Mouse (Mus musculus) gastrocnemius, adult 2 months (tissue): Measurements from ENCODE around the gene Gm15737. TPM values are rescaled to one million over a fixed set of nuclear protein-coding genes. Genes with fewer than 3 reads are reported as not detected.

Experiments used
- DNase-seq: peaks from one replicate; pipeline ENCODE4 v3.0.0; 2022
- H3K27ac ChIP-seq: fragments of 200-600 bp; 2 replicates; pipeline ENCODE4 v1.8.1; 2022; ENCODE audit warnings: mild to moderate bottlenecking
- H3K4me3 ChIP-seq: fragments of 200-600 bp; 2 replicates; pipeline ENCODE4 v1.8.1; 2022; ENCODE audit warnings: mild to moderate bottlenecking, moderate library complexity
- CTCF ChIP-seq: fragments of 200-600 bp; IDR thresholded peaks from 2 replicates; pipeline ENCODE4 v1.8.1; 2022; ENCODE audit warnings: antibody characterized with exemption, mild to moderate bottlenecking, moderate library complexity
- intact Hi-C: fragments of 180-260 bp; cut with DNase I; formaldehyde crosslinking; loops from one replicate; pipeline ENCODE4 v1.15.1; 2025
- long read RNA-seq, 2 experiments: library from polyadenylated mRNA; stranded (forward); transcript quantifications; one replicate each; pipeline ENCODE4 v2.0.0; 2021
- total RNA-seq, 2 experiments: library from RNA; stranded (reverse); gene quantifications; 2 replicates each; pipeline ENCODE4 v1.2.3; 2021

Gene Gm15737
- total RNA-seq: under 1 TPM; 0.50 to 0.51 TPM
- long read RNA-seq, experiment 1, full-length matches to known transcripts: 1 of 1 reads
- long read RNA-seq, experiment 1, partial matches to known transcripts: 0 of 1 reads
- long read RNA-seq, experiment 1, other reads (novel, unspliced or antisense): 0 of 1 reads
- long read RNA-seq, experiment 2: 0 reads

DNA sequence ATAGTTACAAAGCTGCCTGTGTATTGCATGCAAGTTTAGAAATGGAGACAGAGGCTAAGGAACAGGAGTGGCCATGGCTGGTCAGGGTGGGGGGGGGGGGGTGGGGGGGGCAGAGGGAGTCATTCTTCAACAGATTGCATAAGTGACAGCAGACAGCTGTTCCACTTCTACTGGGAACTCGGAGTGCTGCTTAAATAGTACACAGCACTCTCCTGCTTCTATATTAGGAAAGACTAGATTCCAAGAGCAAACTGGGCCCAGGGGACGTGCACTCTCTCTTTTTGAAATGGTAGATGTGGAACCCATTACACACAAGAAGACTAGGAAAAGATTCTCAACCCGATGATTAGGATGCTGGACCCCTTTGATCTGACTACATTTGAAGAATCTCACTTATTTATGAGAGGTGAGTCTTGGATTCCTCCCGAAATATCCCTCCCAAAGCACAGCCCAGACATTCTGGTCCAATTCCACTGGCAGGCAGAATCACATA is at the start of gene Gm15737:
Gene Gm15737, plus strand, starts transcription at position 269 of the 493 bp plus-strand sequence.
- intact Hi-C loops: loop anchor here (2.0 kb wide), 1 partner anchor 18 kb away; no protein-coding TSS in a partner anchor

GRCm38 (mm10) chr6:92821606-92822005 is 47.6 kb upstream of the Gm15737 start:
- intact Hi-C loops: no loop called here
- Histone ChIP-seq H3K27ac (no peak overlapping the region), H3K4me3 (no peak overlapping the region)
- no peak for TF ChIP-seq CTCF
- DNase-seq: no peak

More for the DNA sequence above, at the start of gene Gm15737:
- peak within 1 kb of the TSS; percentile 69 for H3K4me3 ChIP-seq
- no peak for TF ChIP-seq CTCF
- peak; percentile 76 for DNase-seq
- peak within 1 kb of the TSS; percentile 97 for H3K27ac ChIP-seq

- DNase-seq: no peak
- intact Hi-C loops: no loop called here
- no peak for TF ChIP-seq CTCF
- Histone ChIP-seq H3K27ac (no peak overlapping the region), H3K4me3 (no peak overlapping the region)
Observed at GRCm38 (mm10) chr6:92822006-92822405, 47.2 kb upstream of the Gm15737 start.

GRCm38 (mm10) chr6:92823991-92824390 is 45.2 kb upstream of the Gm15737 start:
- DNase-seq: no peak
- no peak for TF ChIP-seq CTCF
- no peak overlapping the region for H3K4me3 ChIP-seq
- no peak overlapping the region for H3K27ac ChIP-seq
- intact Hi-C loops: no loop called here

GRCm38 (mm10) chr6:92826561-92826960 is 42.6 kb upstream of the Gm15737 start:
- intact Hi-C loops: no loop called here

GRCm38 (mm10) chr6:92827360-92827759 is 41.8 kb upstream of the Gm15737 start:
- no peak for TF ChIP-seq CTCF
- H3K4me3 ChIP-seq: no peak overlapping the region
- intact Hi-C loops: no loop called here
- DNase-seq: no peak
- H3K27ac ChIP-seq: peak overlapping the region; percentile 36

More at GRCm38 (mm10) chr6:92826561-92826960, 42.6 kb upstream of the Gm15737 start:
- TF ChIP-seq CTCF: no peak
- no peak for DNase-seq
- no peak overlapping the region for H3K4me3 ChIP-seq
- no peak overlapping the region for H3K27ac ChIP-seq

GRCm38 (mm10) chr6:92829148-92829547 is 40.0 kb upstream of the Gm15737 start:
- no peak overlapping the region for H3K4me3 ChIP-seq
- DNase-seq: no peak
- H3K27ac ChIP-seq: no peak overlapping the region
- intact Hi-C loops: no loop called here
- no peak for TF ChIP-seq CTCF

DNA sequence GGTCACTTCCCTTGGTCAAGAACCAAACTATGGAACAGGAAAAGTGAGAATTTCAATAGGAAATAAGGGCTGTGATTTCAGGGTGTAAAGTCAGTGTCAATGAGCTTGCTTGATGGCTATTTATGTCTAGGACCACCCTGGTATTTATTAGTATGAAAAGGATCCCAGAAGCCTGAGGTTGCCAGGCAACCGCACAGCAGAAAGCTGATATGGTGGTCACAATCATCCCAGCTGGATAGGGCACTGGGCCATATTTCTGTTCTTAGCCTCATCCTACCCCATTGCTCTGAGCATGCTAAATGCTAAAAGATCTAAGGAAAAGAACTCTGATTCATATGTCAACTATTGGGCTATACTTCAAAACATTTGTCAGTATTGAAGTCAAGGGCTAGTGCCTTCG is 38.1 kb upstream of the Gm15737 start:
- DNase-seq: peak; percentile 39
- intact Hi-C loops: no loop called here
- Histone ChIP-seq H3K27ac (peak overlapping the region; percentile 46; the same call in 1 of the 2 replicates), H3K4me3 (no peak overlapping the region)
- no peak for TF ChIP-seq CTCF

DNA sequence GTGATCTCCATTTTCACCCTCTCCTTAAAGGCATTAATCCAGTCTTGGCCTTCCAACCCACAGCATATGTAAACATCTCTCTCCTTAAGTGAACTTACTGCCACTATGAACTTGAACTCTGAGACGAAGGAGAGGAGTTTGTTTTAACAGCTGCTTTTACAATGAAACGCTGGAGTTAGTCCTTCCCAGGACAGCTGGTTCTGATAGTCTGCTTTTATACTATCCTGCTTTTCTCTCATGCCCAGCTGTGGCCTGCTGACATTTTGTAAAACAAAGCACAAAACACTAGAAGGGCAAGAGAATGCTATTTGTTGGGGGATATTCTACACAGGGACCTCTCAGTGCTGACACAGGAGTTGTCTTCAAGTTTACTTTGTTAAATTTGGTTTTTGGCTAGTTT is 27.2 kb upstream of the Gm15737 start:
- H3K27ac ChIP-seq: peak overlapping the region; percentile 41
- no peak for TF ChIP-seq CTCF
- intact Hi-C loops: no loop called here
- H3K4me3 ChIP-seq: no peak overlapping the region
- no peak for DNase-seq

DNA sequence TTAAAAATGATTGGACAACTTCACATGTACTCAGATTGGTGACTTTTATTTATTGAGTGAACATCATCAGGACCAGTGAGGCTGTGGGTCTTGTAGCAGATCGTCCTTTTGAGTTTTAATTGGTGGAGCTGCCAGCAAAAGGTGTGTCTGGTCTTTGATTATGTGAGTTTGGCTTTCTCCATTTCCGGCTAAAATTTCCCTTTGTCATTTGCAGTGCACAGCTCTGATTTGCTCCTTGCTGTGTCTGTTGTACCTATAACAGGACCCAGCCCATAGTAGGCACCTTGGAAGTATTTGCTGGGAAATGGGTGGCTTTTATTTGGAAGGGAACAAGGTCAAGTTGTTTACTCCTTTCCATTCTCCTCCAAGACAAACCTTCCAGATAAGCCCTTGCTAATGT is 25.7 kb upstream of the Gm15737 start:
- intact Hi-C loops: no loop called here
- DNase-seq: no peak
- TF ChIP-seq CTCF: no peak
- Histone ChIP-seq H3K4me3 (no peak overlapping the region), H3K27ac (no peak overlapping the region)

GRCm38 (mm10) chr6:92845898-92846297 is 23.3 kb upstream of the Gm15737 start:
- no peak for DNase-seq
- no peak overlapping the region for H3K4me3 ChIP-seq
- no peak overlapping the region for H3K27ac ChIP-seq
- no peak for TF ChIP-seq CTCF
- intact Hi-C loops: no loop called here

DNA sequence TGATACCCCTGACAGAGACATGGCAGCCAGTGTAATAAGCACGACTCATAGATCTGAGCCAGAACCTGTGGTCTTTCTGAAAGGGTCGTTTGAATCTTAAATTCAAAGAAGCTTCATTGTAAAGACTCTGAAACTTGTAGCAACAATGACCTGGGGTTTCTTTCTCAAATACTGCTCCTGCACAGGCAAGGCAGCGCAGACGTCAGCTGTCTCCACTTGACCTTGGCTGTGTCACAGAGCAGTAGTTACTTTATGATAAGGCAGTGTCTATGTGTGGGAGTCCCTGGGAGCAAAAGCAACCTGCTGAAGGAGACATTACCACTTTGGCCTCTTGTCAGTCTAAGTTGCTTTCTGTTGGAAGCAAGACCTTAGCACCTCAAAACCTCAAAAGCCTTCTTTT is 22.5 kb upstream of the Gm15737 start:
- intact Hi-C loops: no loop called here
- TF ChIP-seq CTCF: no peak
- Histone ChIP-seq H3K4me3 (no peak overlapping the region), H3K27ac (no peak overlapping the region)
- DNase-seq: no peak

DNA sequence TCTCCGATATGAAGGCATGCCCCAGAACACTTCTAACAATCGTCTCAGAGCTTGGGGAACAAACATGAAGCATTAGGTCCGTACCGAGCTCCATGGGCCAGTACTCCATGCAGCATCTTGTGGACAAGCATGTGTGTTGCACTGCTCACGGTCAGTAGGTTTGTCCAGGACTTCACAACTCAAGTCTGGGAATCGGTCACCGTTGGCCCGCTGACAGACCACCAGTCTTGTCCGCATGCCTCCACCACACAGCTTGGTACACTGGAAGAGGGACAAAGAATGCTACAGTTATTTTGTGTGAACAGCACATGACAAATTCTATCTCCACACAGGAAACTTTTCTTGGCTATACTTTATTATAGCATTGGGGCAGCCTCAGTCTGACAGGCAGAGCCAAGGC is 19.9 kb upstream of the Gm15737 start:
- H3K27ac ChIP-seq: peak overlapping the region; percentile 84
- no peak for DNase-seq
- no peak for TF ChIP-seq CTCF
- no peak overlapping the region for H3K4me3 ChIP-seq
- intact Hi-C loops: no loop called here

GRCm38 (mm10) chr6:92850250-92850649 is 18.9 kb upstream of the Gm15737 start:
- Histone ChIP-seq H3K4me3 (peak overlapping the region; percentile 39), H3K27ac (peak overlapping the region; percentile 84)
- TF ChIP-seq CTCF: no peak
- intact Hi-C loops: loop anchor here (2.0 kb wide), 1 partner anchor 19 kb away; the partner anchor contains the start of gene Gm15737
- DNase-seq: peak; percentile 81
